Mouse (Mus musculus): ENCODE data around the gene Uaca. TPM values are rescaled to one million over a fixed set of nuclear protein-coding genes. Genes with fewer than 3 reads are reported as not detected.

Uaca gene
- total RNA-seq, 2 experiments from 2014 or later: 6.6 to 8.6 TPM

Other genes with a start within 250 kb of the Uaca start
- gene Lrrc49, start 106.4 kb upstream of the Uaca start, total RNA-seq (2021): 10 to 100 TPM; 57.2 to 60.3 TPM
- gene Larp6, start 81.6 kb upstream of the Uaca start, total RNA-seq (2021): 10 to 100 TPM; 36.2 to 38.6 TPM